Mouse (Mus musculus): ENCODE results near the gene Hmg20b.

The Hmg20b gene

GRCm38 (mm10) chr10:81305663-81306062, 44.6 kb downstream of the Hmg20b start:
- DNase-seq (ENCODE audit: low read depth, low spot score), result no peak

- DNase-seq (ENCODE audit: low read depth, low spot score), result no peak
These were observed 45.6 kb downstream of the Hmg20b start for GRCm38 (mm10) chr10:81304597-81305238.

GRCm38 (mm10) chr10:81303761-81304160, 46.5 kb downstream of the Hmg20b start:
- no peak for DNase-seq (ENCODE audit: low read depth, low spot score)

GRCm38 (mm10) chr10:81303258-81303657, 47.0 kb downstream of the Hmg20b start:
- no peak for DNase-seq (ENCODE audit: low read depth, low spot score)

GRCm38 (mm10) chr10:81302781-81303218, 47.5 kb downstream of the Hmg20b start:
- DNase-seq (ENCODE audit: low read depth, low spot score), result no peak

GRCm38 (mm10) chr10:81302288-81302687, 48.0 kb downstream of the Hmg20b start:
- no peak for DNase-seq (ENCODE audit: low read depth, low spot score)

GRCm38 (mm10) chr10:81301321-81301720, 49.0 kb downstream of the Hmg20b start:
- DNase-seq (ENCODE audit: low read depth, low spot score), result no peak

- DNase-seq (ENCODE audit: low read depth, low spot score), result no peak
These were observed 49.9 kb downstream of the Hmg20b start for GRCm38 (mm10) chr10:81300352-81300907.

GRCm38 (mm10) chr10:81299585-81300351, 50.5 kb downstream of the Hmg20b start:
- no peak for DNase-seq (ENCODE audit: low read depth, low spot score)

- DNase-seq (ENCODE audit: low read depth, low spot score), result no peak
These were observed 51.7 kb downstream of the Hmg20b start for GRCm38 (mm10) chr10:81298369-81299100.

GRCm38 (mm10) chr10:81297845-81298244, 52.4 kb downstream of the Hmg20b start:
- DNase-seq (ENCODE audit: low read depth, low spot score), result no peak

- no peak for DNase-seq (ENCODE audit: low read depth, low spot score)
These were observed 53.0 kb downstream of the Hmg20b start for GRCm38 (mm10) chr10:81297246-81297645.

All from embryo, embryonic 11.5 days (tissue).